Mouse (Mus musculus) neutrophil, adult 59 days (primary cell): ENCODE data around the gene Serinc2. TPM values are rescaled to one million over a fixed set of nuclear protein-coding genes. Genes with fewer than 3 reads are reported as not detected.

ENCODE experiments used
- total RNA-seq, 2 experiments: library from RNA; stranded (reverse); gene quantifications; 1 replicate in 1 of 2; 2 replicates in 1 of 2; pipeline ENCODE4 v1.2.4; 2023

Gene Serinc2
- 1 to 10 TPM; 1.3 to 1.4 TPM for total RNA-seq

DNA sequence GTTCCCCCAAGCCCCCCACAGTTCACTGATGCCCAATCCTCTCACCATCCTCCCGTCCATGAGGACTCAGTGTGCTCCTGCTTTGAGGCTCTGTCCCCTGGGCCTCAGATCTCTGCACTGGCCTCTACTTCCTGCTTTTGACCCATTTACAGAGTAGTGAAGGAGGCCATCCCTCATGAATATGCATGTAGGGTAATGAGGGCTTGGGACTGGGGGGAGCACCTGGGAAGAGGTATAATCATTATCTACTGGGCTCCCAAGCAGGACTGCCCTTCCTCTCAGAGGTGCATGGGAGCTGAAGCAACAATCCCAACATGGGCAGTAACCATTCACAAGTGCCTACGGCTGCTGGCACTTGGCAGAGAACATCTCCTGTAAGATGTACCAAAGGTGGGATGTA is at the start of gene Serinc2:
Serinc2 (minus strand) TSS at position 101 of the 400 bp plus-strand sequence.

DNA sequence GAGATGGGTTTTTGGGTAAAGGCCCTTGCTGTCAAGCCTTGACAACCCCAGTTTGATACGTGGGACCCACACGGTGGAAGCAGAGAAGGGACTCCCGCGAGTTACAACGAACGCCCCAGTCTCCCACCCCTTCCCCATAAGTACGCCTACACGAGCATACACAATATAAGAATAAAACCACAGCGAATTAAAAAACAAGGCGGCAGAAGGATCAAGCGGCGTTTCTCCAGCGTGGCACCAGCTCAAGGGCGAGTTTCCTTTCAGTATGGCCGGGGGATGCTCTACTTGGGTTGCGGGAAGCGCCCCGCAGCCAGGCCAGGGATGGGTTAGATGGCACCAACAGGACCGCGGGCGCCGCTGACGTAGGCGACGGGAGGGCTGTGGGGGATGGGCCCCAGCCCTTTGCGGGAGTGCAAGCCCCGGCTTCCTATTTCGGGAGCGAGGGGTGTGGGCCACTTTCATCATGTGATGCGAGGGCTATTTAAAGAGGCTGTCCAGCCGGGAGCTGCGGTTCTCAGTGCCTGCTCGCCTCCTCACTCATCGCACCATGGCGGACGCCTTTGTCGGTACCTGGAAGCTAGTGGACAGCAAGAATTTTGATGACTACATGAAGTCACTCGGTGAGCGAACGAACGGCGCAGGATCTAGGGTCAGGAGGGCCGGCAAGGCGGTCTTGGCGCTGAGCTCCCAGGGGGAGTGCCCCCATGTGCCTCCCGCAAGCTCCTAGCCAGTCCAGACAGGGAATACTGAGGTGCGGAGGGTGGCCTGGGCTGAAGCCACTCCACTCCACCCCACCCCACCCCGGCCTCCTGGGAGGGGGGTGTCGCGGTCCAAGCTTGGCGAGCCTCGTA is 29.5 kb upstream of the Serinc2 start, which contains the start of the genes Fabp3 and Gm10570:
Fabp3 (plus strand) TSS at position 365 of the 851 bp plus-strand sequence.
Gm10570 (minus strand) TSS at position 444 of the 851 bp plus-strand sequence.

DNA sequence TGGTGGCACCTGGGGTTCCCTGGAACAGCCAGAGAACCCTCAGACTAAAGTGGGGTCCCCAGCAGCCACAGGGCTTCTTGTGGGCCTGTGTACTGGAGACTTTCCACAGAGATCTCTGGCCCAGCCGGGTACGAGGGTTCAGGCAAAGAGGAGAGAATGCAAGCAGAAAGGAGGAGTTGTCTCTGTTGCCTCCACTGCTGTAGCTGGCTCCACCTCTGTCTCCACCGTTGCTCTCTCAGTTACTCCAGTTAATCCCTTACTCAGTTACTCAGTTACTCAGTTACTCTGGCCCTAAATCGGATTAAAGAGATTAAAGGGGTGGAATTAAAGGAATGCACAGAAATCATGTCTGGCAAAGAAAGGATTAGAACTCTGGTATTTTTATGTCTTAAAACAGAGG is 56.8 kb downstream of the Serinc2 start, which contains the start of gene Gm853:
Gm853 (minus strand) TSS at position 223 of the 400 bp plus-strand sequence.

Other genes with a start within 250 kb of the Serinc2 start
- gene Col16a1, start 231.4 kb downstream of the Serinc2 start, total RNA-seq, result under 1 TPM in 1 of 2 experiments, not detected in 1; 0.09 TPM
- gene Pef1, start 176.6 kb downstream of the Serinc2 start, total RNA-seq, result 10 to 100 TPM; 60.1 to 65.8 TPM
- gene Hcrtr1, start 139.8 kb downstream of the Serinc2 start, total RNA-seq, result under 1 TPM in 1 of 2 experiments, not detected in 1; 0.29 TPM
- gene Tinagl1, start 104.1 kb downstream of the Serinc2 start, total RNA-seq, result 10 to 100 TPM; 66.2 to 75.3 TPM
- not detected for gene Gm853, start 56.8 kb downstream of the Serinc2 start, total RNA-seq
- gene Fabp3, start 29.4 kb upstream of the Serinc2 start, total RNA-seq, result not detected
- gene Gm10570, start 29.5 kb upstream of the Serinc2 start, total RNA-seq, result not detected
- gene Zcchc17, start 80.7 kb upstream of the Serinc2 start, total RNA-seq, result 10 to 100 TPM; 18.4 to 23.6 TPM
- gene Snrnp40, start 80.9 kb upstream of the Serinc2 start, total RNA-seq, result 10 to 100 TPM; 38.2 to 41.7 TPM